Mouse (Mus musculus): ENCODE measurements around the gene Hdc. TPM values are rescaled to one million over a fixed set of nuclear protein-coding genes. Genes with fewer than 3 reads are reported as not detected.

The Hdc gene
- 1 to 10 TPM; 1.9 to 2.0 TPM for total RNA-seq (2021)
- long read RNA-seq, experiment 1: 0 reads
- long read RNA-seq, experiment 2: 0 reads

- intact Hi-C loops (cut with DNase I): no loop called here
- H3K4me3 ChIP-seq: no peak within 1 kb of the TSS
- no peak for TF ChIP-seq CTCF (IDR thresholded peaks at IDR 0.05)
- DNase-seq (ENCODE audit: extremely low spot score in 1 of 2, low spot score in 2 of 2): no peak
- H3K27ac ChIP-seq: no peak within 1 kb of the TSS
Measured at GRCm38 (mm10) chr2:126619249-126619704, at the start of gene Hdc. Gene Hdc (minus strand): TSS chr2:126619299.

- intact Hi-C loops (cut with DNase I): no loop called here
- no peak for TF ChIP-seq CTCF (IDR thresholded peaks at IDR 0.05)
- Histone ChIP-seq H3K27ac (no peak overlapping the region), H3K4me3 (no peak overlapping the region)
- no peak for DNase-seq (ENCODE audit: extremely low spot score in 1 of 2, low spot score in 2 of 2)
Measured at GRCm38 (mm10) chr2:126668621-126669252, 49.6 kb upstream of the Hdc start.

- no peak overlapping the region for H3K4me3 ChIP-seq
- no peak for DNase-seq (ENCODE audit: extremely low spot score in 1 of 2, low spot score in 2 of 2)
- TF ChIP-seq CTCF (IDR thresholded peaks at IDR 0.05): no peak
- no peak overlapping the region for H3K27ac ChIP-seq
- intact Hi-C loops (cut with DNase I): no loop called here
Measured at GRCm38 (mm10) chr2:126665984-126666383, 46.9 kb upstream of the Hdc start.

- TF ChIP-seq CTCF (IDR thresholded peaks at IDR 0.05): peak; percentile 75
- H3K27ac ChIP-seq: no peak overlapping the region
- no peak overlapping the region for H3K4me3 ChIP-seq
- intact Hi-C loops (cut with DNase I): loop anchor here (2.0 kb wide), 1 partner anchor 65 kb away; no protein-coding TSS in a partner anchor
- no peak for DNase-seq (ENCODE audit: extremely low spot score in 1 of 2, low spot score in 2 of 2)
Measured at GRCm38 (mm10) chr2:126663481-126663880, 44.4 kb upstream of the Hdc start.

- no peak for TF ChIP-seq CTCF (IDR thresholded peaks at IDR 0.05)
- Histone ChIP-seq H3K27ac (no peak overlapping the region), H3K4me3 (no peak overlapping the region)
- DNase-seq (ENCODE audit: extremely low spot score in 1 of 2, low spot score in 2 of 2): no peak
- intact Hi-C loops (cut with DNase I): no loop called here
Measured at GRCm38 (mm10) chr2:126652929-126653328, 33.8 kb upstream of the Hdc start.

GRCm38 (mm10) chr2:126647762-126648161 is 28.7 kb upstream of the Hdc start:
- TF ChIP-seq CTCF (IDR thresholded peaks at IDR 0.05): no peak
- intact Hi-C loops (cut with DNase I): no loop called here
- Histone ChIP-seq H3K27ac (no peak overlapping the region), H3K4me3 (no peak overlapping the region)
- no peak for DNase-seq (ENCODE audit: extremely low spot score in 1 of 2, low spot score in 2 of 2)

- H3K27ac ChIP-seq: no peak overlapping the region
- no peak overlapping the region for H3K4me3 ChIP-seq
- DNase-seq (ENCODE audit: extremely low spot score in 1 of 2, low spot score in 2 of 2): no peak
- no peak for TF ChIP-seq CTCF (IDR thresholded peaks at IDR 0.05)
- intact Hi-C loops (cut with DNase I): no loop called here
Measured at GRCm38 (mm10) chr2:126646461-126646860, 27.4 kb upstream of the Hdc start.

- no peak overlapping the region for H3K27ac ChIP-seq
- no peak overlapping the region for H3K4me3 ChIP-seq
- intact Hi-C loops (cut with DNase I): no loop called here
- no peak; the same call in none of the 2 replicates for TF ChIP-seq CTCF (IDR thresholded peaks at IDR 0.05)
- no peak for DNase-seq (ENCODE audit: extremely low spot score in 1 of 2, low spot score in 2 of 2)
Measured at GRCm38 (mm10) chr2:126644768-126645167, 25.7 kb upstream of the Hdc start.

- peak; percentile 23 for TF ChIP-seq CTCF (IDR thresholded peaks at IDR 0.05)
- intact Hi-C loops (cut with DNase I): no loop called here
- Histone ChIP-seq H3K4me3 (no peak overlapping the region), H3K27ac (no peak overlapping the region)
- DNase-seq (ENCODE audit: extremely low spot score in 1 of 2, low spot score in 2 of 2): no peak
Measured at GRCm38 (mm10) chr2:126640298-126640697, 21.2 kb upstream of the Hdc start.

GRCm38 (mm10) chr2:126635939-126636823 is 17.1 kb upstream of the Hdc start:
- no peak for TF ChIP-seq CTCF (IDR thresholded peaks at IDR 0.05)
- intact Hi-C loops (cut with DNase I): no loop called here
- H3K27ac ChIP-seq: no peak overlapping the region
- H3K4me3 ChIP-seq: no peak overlapping the region
- no peak for DNase-seq (ENCODE audit: extremely low spot score in 1 of 2, low spot score in 2 of 2)

GRCm38 (mm10) chr2:126633165-126633564 is 14.1 kb upstream of the Hdc start:
- DNase-seq (ENCODE audit: extremely low spot score in 1 of 2, low spot score in 2 of 2): no peak
- intact Hi-C loops (cut with DNase I): no loop called here
- Histone ChIP-seq H3K27ac (no peak overlapping the region), H3K4me3 (no peak overlapping the region)
- TF ChIP-seq CTCF (IDR thresholded peaks at IDR 0.05): no peak

- no peak for TF ChIP-seq CTCF (IDR thresholded peaks at IDR 0.05)
- H3K27ac ChIP-seq: no peak overlapping the region
- no peak for DNase-seq (ENCODE audit: extremely low spot score in 1 of 2, low spot score in 2 of 2)
- intact Hi-C loops (cut with DNase I): no loop called here
- no peak overlapping the region for H3K4me3 ChIP-seq
Measured at GRCm38 (mm10) chr2:126628455-126628995, 9.4 kb upstream of the Hdc start.
